Mouse (Mus musculus) heart, embryonic 11.5 days (tissue): Measurements from ENCODE around the gene Ces1a. TPM values are rescaled to one million over a fixed set of nuclear protein-coding genes. Genes with fewer than 3 reads are reported as not detected.

Experiments
- ATAC-seq: fragments of 200-750 bp; cut with Nextera tagmentation; replicated peaks from 2 replicates; pipeline ENCODE4 v1.8.0; 2017; ENCODE audit warnings: moderate library complexity; ENCODE audit not compliant: insufficient number of reproducible peaks, low FRiP score, low TSS enrichment
- H3K27ac ChIP-seq: fragments of 300-500 bp; sonication (generic); 2 replicates; pipeline ENCODE4 v1.5.1; 2014; ENCODE audit warnings: mild to moderate bottlenecking, low read depth, low read length
- H3K27me3 ChIP-seq: fragments of 300-500 bp; sonication (generic); 2 replicates; pipeline ENCODE4 v1.6.1; 2014; ENCODE audit warnings: mild to moderate bottlenecking, low read length, mixed read lengths; ENCODE audit not compliant: control insufficient read depth, insufficient read depth
- H3K36me3 ChIP-seq: fragments of 300-500 bp; sonication (generic); 2 replicates; pipeline ENCODE4 v1.6.1; 2014; ENCODE audit warnings: mild to moderate bottlenecking, low read length, moderate library complexity, mixed read lengths; ENCODE audit not compliant: control insufficient read depth, insufficient read depth
- H3K4me1 ChIP-seq: fragments of 300-500 bp; sonication (generic); 2 replicates; pipeline ENCODE4 v1.6.1; 2014; ENCODE audit warnings: low read length; ENCODE audit not compliant: control insufficient read depth, insufficient read depth
- H3K4me2 ChIP-seq: fragments of 300-500 bp; sonication (generic); 2 replicates; pipeline ENCODE4 v1.6.1; 2014; ENCODE audit warnings: mild to moderate bottlenecking, moderate library complexity
- H3K4me3 ChIP-seq: fragments of 300-500 bp; sonication (generic); 2 replicates; pipeline ENCODE4 v1.5.1; 2014; ENCODE audit warnings: low read depth, low read length
- H3K9ac ChIP-seq: fragments of 300-500 bp; sonication (generic); 2 replicates; pipeline ENCODE4 v1.6.1; 2014; ENCODE audit warnings: mild to moderate bottlenecking, low read depth, low read length, moderate library complexity
- H3K9me3 ChIP-seq: fragments of 300-500 bp; sonication (generic); replicated peaks from 2 replicates; pipeline ENCODE4 v1.6.1; 2016; ENCODE audit warnings: low read length; ENCODE audit not compliant: control insufficient read depth
- WGBS: fragments of 180-500 bp; shearing (Covaris S2); extraction: QIAGEN DNeasy Blood & Tissue Kit; methylation state at CpG from one replicate; pipeline ENCODE4 v1.1.7; 2014; ENCODE audit not compliant: insufficient replicate concordance; 5-methylcytosine and 5-hydroxymethylcytosine counted together
- polyA plus RNA-seq: library from polyadenylated mRNA; unstranded; fragments of >200 nt; fragmentation: Nextera tagmentation; extraction: Ambion mirVana; gene quantifications from 2 replicates; pipeline ENCODE4 v1.2.1, GENCODE M21; 2014

The Ces1a gene
- polyA plus RNA-seq, 1 experiment from 2014 or later = not detected

GRCm38 (mm10) chr8:92972949-92973348 lies 75.0 kb downstream of the Ces1a start:
- 58% methylated on average over 5 of the region's 5 CpGs for WGBS
- H3K27ac ChIP-seq = no peak overlapping the region
- no peaks in the 10 kb centered on the region for H3K27me3 ChIP-seq
- peaks cover 4% of the 10 kb centered on the region; the same call in 1 of the 2 replicates for H3K4me1 ChIP-seq
- ATAC-seq = no peak; the same call in 1 of the 2 replicates
- no peaks in the 10 kb centered on the region for H3K9me3 ChIP-seq
- H3K4me3 ChIP-seq = no peak overlapping the region
- H3K9ac ChIP-seq = no peak overlapping the region
- H3K36me3 ChIP-seq = no peaks in the 10 kb centered on the region
- no peak overlapping the region for H3K4me2 ChIP-seq

Other genes with a start within 250 kb of the Ces1a start
- 107 TPM in 2 replicates for gene Mmp2, start 220.9 kb downstream of the Ces1a start, polyA plus RNA-seq
- gene Lpcat2, start 192.9 kb downstream of the Ces1a start, polyA plus RNA-seq = 2.0 and 2.5 TPM in 2 replicates
- 0.23 and 0.47 TPM in 2 replicates for gene Capns2, start 146.8 kb downstream of the Ces1a start, polyA plus RNA-seq
- gene Slc6a2, start 88.1 kb downstream of the Ces1a start, polyA plus RNA-seq = not detected in 2 replicates
- not detected in 2 replicates for gene Ces1b, start 31.8 kb upstream of the Ces1a start, polyA plus RNA-seq
- not detected in 2 replicates for gene Ces1c, start 83.1 kb upstream of the Ces1a start, polyA plus RNA-seq
- gene Ces1d, start 149.6 kb upstream of the Ces1a start, polyA plus RNA-seq = 0.43 TPM in 1 of 2 replicates, not detected in the other
- 0.65 TPM in 1 of 2 replicates, not detected in the other for gene Ces1e, start 181.4 kb upstream of the Ces1a start, polyA plus RNA-seq
- not detected in 2 replicates for gene Ces1f, start 231.6 kb upstream of the Ces1a start, polyA plus RNA-seq